In genomic region chr17:80801451-80801983, GRCm38 (mm10) we compare ENCODE assay signal across 7 mouse cellular contexts.
DNase-seq lines count a peak whose midpoint lies in the region; ATAC-seq and TF ChIP-seq lines count a peak whose summit lies in the region.

No protein-coding gene starts in this region.

- H3K4me2 ChIP-seq in forebrain, embryonic 14.5 days (ENCODE audit: low read length) = no peak overlapping the region
- peak overlapping the region; percentile 54 for H3K4me2 ChIP-seq in heart, embryonic 16.5 days (ENCODE audit: low read depth, low read length)
- peak overlapping the region; percentile 42 for H3K4me2 ChIP-seq in lung, embryonic 16.5 days (ENCODE audit: low read depth, low read length)

- H3K9me3 ChIP-seq in forebrain, embryonic 14.5 days (replicated peaks; ENCODE audit: control insufficient read depth, low read length) = no peaks in the 10 kb centered on the region
- H3K9me3 ChIP-seq in heart, embryonic 16.5 days (replicated peaks; ENCODE audit: control insufficient read depth, low read length) = 0 out of 2 replicates have a peak, but pooled peaks cover 3% of the 10 kb centered on the region
- H3K9me3 ChIP-seq in lung, embryonic 16.5 days (ENCODE audit: control insufficient read depth, low read length) = no peaks in the 10 kb centered on the region

- DNase-seq in ES-CJ7 (ENCODE audit: low read depth, low spot score) = peak; percentile 98
- DNase-seq in adrenal gland, postnatal 14 days = peak; percentile 50
- peak; percentile 84 for DNase-seq in forebrain, embryonic 14.5 days (ENCODE audit: low spot score)
- DNase-seq in layer of hippocampus, adult 9-11 months = peak; percentile 89

- 35% methylated on average over 16 of the region's 16 CpGs for WGBS in forebrain, embryonic 14.5 days
- 5% methylated on average over 16 of the region's 16 CpGs for WGBS in heart, embryonic 16.5 days
- WGBS in lung, embryonic 16.5 days = 4% methylated on average over 16 of the region's 16 CpGs
- WGBS in small intestine, adult 2 months = 30% methylated on average over 16 of the region's 16 CpGs

- no peaks in the 10 kb centered on the region for H3K36me3 ChIP-seq in forebrain, embryonic 14.5 days (ENCODE audit: control insufficient read depth, insufficient read depth, low read length)
- H3K36me3 ChIP-seq in heart, embryonic 16.5 days (ENCODE audit: control insufficient read depth, insufficient read depth) = no peaks in the 10 kb centered on the region
- H3K36me3 ChIP-seq in lung, embryonic 16.5 days (ENCODE audit: control insufficient read depth, insufficient read depth, low read length) = no peaks in the 10 kb centered on the region
- H3K36me3 ChIP-seq in small intestine, adult 2 months (ENCODE audit: control insufficient read depth, insufficient read depth, low read length) = no peaks in the 10 kb centered on the region

- peaks cover 15% of the 10 kb centered on the region for H3K4me1 ChIP-seq in forebrain, embryonic 14.5 days (ENCODE audit: control insufficient read depth, insufficient read depth, low read length)
- H3K4me1 ChIP-seq in heart, embryonic 16.5 days (ENCODE audit: control insufficient read depth, insufficient read depth, low read length) = peaks cover 20% of the 10 kb centered on the region
- peaks cover 31% of the 10 kb centered on the region for H3K4me1 ChIP-seq in lung, embryonic 16.5 days (replicated peaks; ENCODE audit: control insufficient read depth, insufficient read depth, low read length)
- H3K4me1 ChIP-seq in small intestine, adult 2 months (ENCODE audit: control insufficient read depth, insufficient read depth, insufficient read length, low read length) = peaks cover 2% of the 10 kb centered on the region

- H3K27ac ChIP-seq in forebrain, embryonic 14.5 days (ENCODE audit: low read depth, low read length) = peak overlapping the region; percentile 33; the same call in 1 of the 2 replicates
- H3K27ac ChIP-seq in heart, embryonic 16.5 days (ENCODE audit: low read length) = peak overlapping the region; percentile 60
- H3K27ac ChIP-seq in lung, embryonic 16.5 days (ENCODE audit: low read length) = peak overlapping the region; percentile 92
- H3K27ac ChIP-seq in small intestine, adult 2 months (ENCODE audit: insufficient read depth, low read depth, low read length) = peak overlapping the region; percentile 60

- no peak overlapping the region for H3K4me3 ChIP-seq in forebrain, embryonic 14.5 days (ENCODE audit: low read depth, low read length)
- no peak overlapping the region; the same call in 1 of the 2 replicates for H3K4me3 ChIP-seq in heart, embryonic 16.5 days (ENCODE audit: low read length)
- H3K4me3 ChIP-seq in lung, embryonic 16.5 days (ENCODE audit: low read length) = no peak overlapping the region
- H3K4me3 ChIP-seq in small intestine, adult 2 months (ENCODE audit: low read depth, low read length) = peak overlapping the region; percentile 30; the same call in 1 of the 2 replicates

- TF ChIP-seq CTCF in small intestine, adult 2 months (IDR thresholded peaks at IDR 0.05; ENCODE audit: extremely low read depth, insufficient read length, insufficient replicate concordance, low read depth, low read length) = no peak

- TF ChIP-seq POLR2A in small intestine, adult 2 months (IDR thresholded peaks at IDR 0.05; ENCODE audit: low read depth, low read length) = no peak

- no peaks in the 10 kb centered on the region for H3K27me3 ChIP-seq in forebrain, embryonic 14.5 days (replicated peaks; ENCODE audit: control insufficient read depth, insufficient read depth, low read length)
- no peaks in the 10 kb centered on the region for H3K27me3 ChIP-seq in heart, embryonic 16.5 days (ENCODE audit: control insufficient read depth, insufficient read depth, low read length)
- H3K27me3 ChIP-seq in lung, embryonic 16.5 days (ENCODE audit: control insufficient read depth, insufficient read depth, low read depth, low read length) = no peaks in the 10 kb centered on the region
- H3K27me3 ChIP-seq in small intestine, adult 2 months (ENCODE audit: control insufficient read depth, insufficient read depth, low read length) = no peaks in the 10 kb centered on the region

- H3K9ac ChIP-seq in forebrain, embryonic 14.5 days (ENCODE audit: low read length) = no peak overlapping the region
- peak overlapping the region; percentile 18 for H3K9ac ChIP-seq in heart, embryonic 16.5 days (ENCODE audit: low read length)
- H3K9ac ChIP-seq in lung, embryonic 16.5 days (ENCODE audit: low read length) = peak overlapping the region; percentile 28

- peak; percentile 76 for ATAC-seq in forebrain, embryonic 14.5 days
- ATAC-seq in heart, embryonic 16.5 days (replicated peaks; ENCODE audit: extremely low read depth, insufficient read depth, low FRiP score) = peak; percentile 20
- peak; percentile 63 for ATAC-seq in lung, embryonic 16.5 days (ENCODE audit: low read depth)

Comparison
In these comparisons a context has a peak if more than half of its experiments do, and no peak if none do; other contexts are left out.
1. ATAC-seq: peak in every context shown above with its lines; median percentile 76 in forebrain, embryonic 14.5 days; 63 in lung, embryonic 16.5 days; 20 in heart, embryonic 16.5 days.
2. H3K27ac ChIP-seq: peak in every context shown above with its lines; median percentile 92 in lung, embryonic 16.5 days; 60 in heart, embryonic 16.5 days; 60 in small intestine, adult 2 months; 33 in forebrain, embryonic 14.5 days.